Mouse (Mus musculus) midbrain, embryonic 13.5 days (tissue): Measurements from ENCODE around the gene Phip. TPM values are rescaled to one million over a fixed set of nuclear protein-coding genes. Genes with fewer than 3 reads are reported as not detected.

Source experiments
- ATAC-seq: fragments of 200-750 bp; cut with Nextera tagmentation; 2 replicates; pipeline ENCODE4 v1.8.0; 2017; ENCODE audit warnings: mild to moderate bottlenecking, moderate TSS enrichment, moderate library complexity
- H3K27ac ChIP-seq: fragments of 300-500 bp; sonication (generic); 2 replicates; pipeline ENCODE4 v1.5.1; 2015; ENCODE audit warnings: inconsistent platforms, mild to moderate bottlenecking, moderate library complexity
- H3K27me3 ChIP-seq: fragments of 300-500 bp; sonication (generic); 2 replicates; pipeline ENCODE4 v1.6.1; 2015; ENCODE audit warnings: mild to moderate bottlenecking, inconsistent platforms
- H3K36me3 ChIP-seq: fragments of 300-500 bp; sonication (generic); 2 replicates; pipeline ENCODE4 v1.6.1; 2015; ENCODE audit warnings: mild to moderate bottlenecking, inconsistent platforms
- H3K4me1 ChIP-seq: fragments of 300-500 bp; sonication (generic); replicated peaks from 2 replicates; pipeline ENCODE4 v1.6.1; 2015; ENCODE audit warnings: inconsistent platforms
- H3K4me2 ChIP-seq: fragments of 300-500 bp; sonication (generic); replicated peaks from 2 replicates; pipeline ENCODE4 v1.6.1; 2015; ENCODE audit warnings: moderate library complexity, mild to moderate bottlenecking, inconsistent platforms
- H3K4me3 ChIP-seq: fragments of 300-500 bp; sonication (generic); replicated peaks from 2 replicates; pipeline ENCODE4 v1.5.1; 2015; ENCODE audit warnings: mild to moderate bottlenecking, inconsistent platforms
- H3K9ac ChIP-seq: fragments of 300-500 bp; sonication (generic); replicated peaks from 2 replicates; pipeline ENCODE4 v1.6.1; 2015; ENCODE audit warnings: mild to moderate bottlenecking, inconsistent platforms
- H3K9me3 ChIP-seq: fragments of 300-500 bp; sonication (generic); 2 replicates; pipeline ENCODE4 v1.6.1; 2016; ENCODE audit warnings: mild to moderate bottlenecking, inconsistent platforms
- WGBS: fragments of 180-500 bp; shearing (Covaris S2); methylation state at CpG from one replicate; pipeline ENCODE4 v1.1.7; 2015; 5-methylcytosine and 5-hydroxymethylcytosine counted together
- polyA plus RNA-seq: library from polyadenylated mRNA; unstranded; fragments of >200 nt; fragmentation: Nextera tagmentation; extraction: Ambion mirVana; gene quantifications from 2 replicates; pipeline ENCODE4 v1.2.1, GENCODE M21; 2015

Gene Phip
- polyA plus RNA-seq: 139 and 143 TPM in 2 replicates

GRCm38 (mm10) chr9:82975342-82976215 lies at the start of gene Phip:
Gene Phip (minus strand): TSS chr9:82975516.
- Histone ChIP-seq H3K4me2 (peak within 1 kb of the TSS; percentile 70), H3K27ac (peak within 1 kb of the TSS; percentile 100), H3K4me1 (peaks cover 22% of the 10 kb centered on the region), H3K36me3 (no peaks in the 10 kb centered on the region), H3K9ac (peak within 1 kb of the TSS; percentile 97), H3K27me3 (no peaks in the 10 kb centered on the region), H3K9me3 (no peaks in the 10 kb centered on the region), H3K4me3 (peak within 1 kb of the TSS; percentile 91)
- under 1% methylated on average over 75 of the region's 79 CpGs for WGBS
- ATAC-seq: peak; percentile 88

GRCm38 (mm10) chr9:83023724-83024123 lies 48.4 kb upstream of the Phip start:
- Histone ChIP-seq H3K27ac (no peak overlapping the region), H3K4me1 (no peaks in the 10 kb centered on the region), H3K36me3 (no peaks in the 10 kb centered on the region), H3K9me3 (no peaks in the 10 kb centered on the region), H3K4me3 (no peak overlapping the region), H3K27me3 (no peaks in the 10 kb centered on the region), H3K9ac (no peak overlapping the region), H3K4me2 (no peak overlapping the region)
- no peak for ATAC-seq
- WGBS: 86% methylated on average over 6 of the region's 6 CpGs

GRCm38 (mm10) chr9:83014516-83014915 lies 39.2 kb upstream of the Phip start:
- H3K4me2 ChIP-seq: no peak overlapping the region
- no peaks in the 10 kb centered on the region for H3K4me1 ChIP-seq
- H3K27me3 ChIP-seq: no peaks in the 10 kb centered on the region
- no peaks in the 10 kb centered on the region for H3K36me3 ChIP-seq
- ATAC-seq: no peak
- H3K9me3 ChIP-seq: no peaks in the 10 kb centered on the region
- 81% methylated on average over 4 of the region's 4 CpGs for WGBS
- no peak overlapping the region for H3K27ac ChIP-seq
- H3K9ac ChIP-seq: no peak overlapping the region
- no peak overlapping the region for H3K4me3 ChIP-seq

- 97% methylated on average over 1 of the region's 1 CpGs for WGBS
- ATAC-seq: no peak
These were observed 33.0 kb upstream of the Phip start for GRCm38 (mm10) chr9:83008306-83008705.

GRCm38 (mm10) chr9:83001342-83001741 lies 26.0 kb upstream of the Phip start:
- no peak overlapping the region for H3K4me3 ChIP-seq
- WGBS: 92% methylated on average over 4 of the region's 4 CpGs

More at GRCm38 (mm10) chr9:83008306-83008705, 33.0 kb upstream of the Phip start:
- Histone ChIP-seq H3K27ac (no peak overlapping the region), H3K4me3 (no peak overlapping the region), H3K9ac (no peak overlapping the region), H3K9me3 (no peaks in the 10 kb centered on the region), H3K4me1 (no peaks in the 10 kb centered on the region), H3K4me2 (no peak overlapping the region), H3K36me3 (no peaks in the 10 kb centered on the region), H3K27me3 (no peaks in the 10 kb centered on the region)

GRCm38 (mm10) chr9:82997765-82998500 lies 22.6 kb upstream of the Phip start:
- Histone ChIP-seq H3K4me2 (no peak overlapping the region), H3K27me3 (no peaks in the 10 kb centered on the region), H3K9ac (no peak overlapping the region), H3K4me3 (no peak overlapping the region), H3K4me1 (no peaks in the 10 kb centered on the region), H3K36me3 (no peaks in the 10 kb centered on the region), H3K27ac (no peak overlapping the region), H3K9me3 (no peaks in the 10 kb centered on the region)
- 89% methylated on average over 2 of the region's 2 CpGs for WGBS
- ATAC-seq: no peak

More at GRCm38 (mm10) chr9:83001342-83001741, 26.0 kb upstream of the Phip start:
- H3K9me3 ChIP-seq: no peaks in the 10 kb centered on the region
- H3K4me1 ChIP-seq: no peaks in the 10 kb centered on the region
- H3K27me3 ChIP-seq: no peaks in the 10 kb centered on the region
- H3K27ac ChIP-seq: no peak overlapping the region
- H3K9ac ChIP-seq: no peak overlapping the region
- H3K4me2 ChIP-seq: no peak overlapping the region
- no peak for ATAC-seq
- H3K36me3 ChIP-seq: no peaks in the 10 kb centered on the region

- H3K27me3 ChIP-seq: no peaks in the 10 kb centered on the region
- 7% methylated on average over 5 of the region's 5 CpGs for WGBS
- H3K36me3 ChIP-seq: no peaks in the 10 kb centered on the region
- peak overlapping the region; percentile 100 for H3K27ac ChIP-seq
- peak overlapping the region; percentile 70 for H3K4me2 ChIP-seq
- ATAC-seq: no peak
- H3K9ac ChIP-seq: peak overlapping the region; percentile 56
- H3K9me3 ChIP-seq: no peaks in the 10 kb centered on the region
- peak overlapping the region; percentile 91 for H3K4me3 ChIP-seq
- peaks cover 12% of the 10 kb centered on the region for H3K4me1 ChIP-seq
These were observed 1.6 kb upstream of the Phip start for GRCm38 (mm10) chr9:82976936-82977335.

GRCm38 (mm10) chr9:82976219-82976618 lies 903 bp upstream of the Phip start:
- H3K36me3 ChIP-seq: no peaks in the 10 kb centered on the region
- H3K4me1 ChIP-seq: peaks cover 16% of the 10 kb centered on the region
- H3K9me3 ChIP-seq: no peaks in the 10 kb centered on the region
- peak overlapping the region; percentile 100 for H3K27ac ChIP-seq
- H3K4me3 ChIP-seq: peak overlapping the region; percentile 91
- 2% methylated on average over 9 of the region's 9 CpGs for WGBS
- H3K9ac ChIP-seq: peak overlapping the region; percentile 97
- no peak for ATAC-seq
- no peaks in the 10 kb centered on the region for H3K27me3 ChIP-seq
- peak overlapping the region; percentile 70 for H3K4me2 ChIP-seq

- H3K36me3 ChIP-seq: no peaks in the 10 kb centered on the region
- peak overlapping the region; percentile 100 for H3K27ac ChIP-seq
- H3K4me3 ChIP-seq: peak overlapping the region; percentile 91
- H3K4me1 ChIP-seq: peaks cover 25% of the 10 kb centered on the region
- no peaks in the 10 kb centered on the region for H3K9me3 ChIP-seq
- ATAC-seq: peak; percentile 53
- no peaks in the 10 kb centered on the region for H3K27me3 ChIP-seq
- under 1% methylated on average over 52 of the region's 61 CpGs for WGBS
- H3K4me2 ChIP-seq: peak overlapping the region; percentile 70
- H3K9ac ChIP-seq: peak overlapping the region; percentile 97
These were observed 364 bp downstream of the Phip start for GRCm38 (mm10) chr9:82974962-82975341.

GRCm38 (mm10) chr9:82974187-82974861 lies 992 bp downstream of the Phip start:
- peak overlapping the region; percentile 100 for H3K27ac ChIP-seq
- H3K9me3 ChIP-seq: no peaks in the 10 kb centered on the region
- no peaks in the 10 kb centered on the region for H3K27me3 ChIP-seq
- H3K4me1 ChIP-seq: peaks cover 28% of the 10 kb centered on the region
- H3K36me3 ChIP-seq: no peaks in the 10 kb centered on the region
- peak overlapping the region; percentile 70 for H3K4me2 ChIP-seq
- ATAC-seq: peak; percentile 85
- H3K9ac ChIP-seq: peak overlapping the region; percentile 97
- peak overlapping the region; percentile 91 for H3K4me3 ChIP-seq
- 1% methylated on average over 60 of the region's 75 CpGs for WGBS

GRCm38 (mm10) chr9:82973321-82973892 lies 1.9 kb downstream of the Phip start:
- peaks cover 35% of the 10 kb centered on the region for H3K4me1 ChIP-seq
- H3K4me2 ChIP-seq: peak overlapping the region; percentile 70
- WGBS: 28% methylated on average over 8 of the region's 8 CpGs
- peak overlapping the region; percentile 91 for H3K4me3 ChIP-seq
- H3K9me3 ChIP-seq: no peaks in the 10 kb centered on the region
- ATAC-seq: no peak
- H3K27ac ChIP-seq: peak overlapping the region; percentile 100
- peak overlapping the region; percentile 97 for H3K9ac ChIP-seq
- no peaks in the 10 kb centered on the region for H3K36me3 ChIP-seq
- H3K27me3 ChIP-seq: no peaks in the 10 kb centered on the region
